Mouse (Mus musculus) heart, adult 18-20 months (tissue): ENCODE measurements around the gene Rag2. TPM values are rescaled to one million over a fixed set of nuclear protein-coding genes. Genes with fewer than 3 reads are reported as not detected.

ENCODE experiments used
- total RNA-seq, 2 experiments: library from RNA; stranded (reverse); gene quantifications; 2 replicates each; pipeline ENCODE4 v1.2.3; 2021

The Rag2 gene
- total RNA-seq, 2 experiments from 2014 or later = not detected

Other genes starting within 250 kb of the Rag2 start
- not detected for gene Rag1, start 24.8 kb downstream of the Rag2 start, total RNA-seq
- gene B230118H07Rik, start 24.8 kb downstream of the Rag2 start, total RNA-seq = 100 to 1,000 TPM in 1 of 2 experiments, 10 to 100 TPM in 1; 99.7 to 110 TPM
- gene Traf6, start 53.7 kb downstream of the Rag2 start, total RNA-seq = 1 to 10 TPM; 9.4 TPM